In genomic region chr2:155613326-155613755, GRCm38 (mm10) we compare ENCODE assay signal across 8 mouse cellular contexts. TPM values are rescaled to one million over a fixed set of nuclear protein-coding genes. Genes with fewer than 3 reads are reported as not detected.
DNase-seq lines count a peak whose midpoint lies in the region; ATAC-seq and TF ChIP-seq lines count a peak whose summit lies in the region.

No protein-coding gene starts in this region.

- TF ChIP-seq POLR2A in cerebellum, adult 2 months (IDR thresholded peaks at IDR 0.05; ENCODE audit: borderline replicate concordance, insufficient read depth, low read length): peak; percentile 85

- ATAC-seq in forebrain, postnatal 0 days: peak; percentile 84
- ATAC-seq in intestine, embryonic 15.5 days: peak; percentile 98
- ATAC-seq in liver, postnatal 0 days: peak; percentile 99
- no peak for ATAC-seq in neural tube, embryonic 11.5 days (ENCODE audit: insufficient read depth, low FRiP score, low TSS enrichment)

- no peak for TF ChIP-seq CTCF in cerebellum, adult 2 months (IDR thresholded peaks at IDR 0.05; ENCODE audit: borderline replicate concordance, insufficient read depth, low read depth, low read length)
- no peak for TF ChIP-seq CTCF in forebrain, postnatal 0 days (IDR thresholded peaks at IDR 0.05; ENCODE audit: low read depth)
- 0 out of 2 replicates have a peak, but pooled peaks have one; percentile 14 for TF ChIP-seq CTCF in liver, postnatal 0 days (IDR thresholded peaks at IDR 0.05; ENCODE audit: low read depth)

- H3K4me1 ChIP-seq in cerebellum, adult 2 months (ENCODE audit: control insufficient read depth, insufficient read depth, low read length): peaks cover 4% of the 10 kb centered on the region; the same call in 1 of the 2 replicates
- no peaks in the 10 kb centered on the region for H3K4me1 ChIP-seq in forebrain, postnatal 0 days (ENCODE audit: insufficient read depth)
- peaks cover 8% of the 10 kb centered on the region for H3K4me1 ChIP-seq in intestine, embryonic 15.5 days (replicated peaks)
- peaks cover 6% of the 10 kb centered on the region for H3K4me1 ChIP-seq in liver, postnatal 0 days (ENCODE audit: insufficient read depth)
- H3K4me1 ChIP-seq in neural tube, embryonic 11.5 days (ENCODE audit: control insufficient read depth, insufficient read depth, low read length): no peaks in the 10 kb centered on the region

- H3K9me3 ChIP-seq in forebrain, postnatal 0 days (ENCODE audit: low read length): no peaks in the 10 kb centered on the region
- no peaks in the 10 kb centered on the region for H3K9me3 ChIP-seq in intestine, embryonic 15.5 days
- H3K9me3 ChIP-seq in liver, postnatal 0 days (ENCODE audit: low read length): no peaks in the 10 kb centered on the region
- H3K9me3 ChIP-seq in neural tube, embryonic 11.5 days (ENCODE audit: control insufficient read depth, low read length): no peaks in the 10 kb centered on the region

- no peaks in the 10 kb centered on the region for H3K27me3 ChIP-seq in cerebellum, adult 2 months (ENCODE audit: control insufficient read depth, insufficient read depth, low read length)
- no peaks in the 10 kb centered on the region for H3K27me3 ChIP-seq in forebrain, postnatal 0 days (ENCODE audit: insufficient read depth, low read length)
- no peaks in the 10 kb centered on the region for H3K27me3 ChIP-seq in intestine, embryonic 15.5 days (replicated peaks)
- H3K27me3 ChIP-seq in liver, postnatal 0 days (ENCODE audit: insufficient read depth, low read length): peaks cover 7% of the 10 kb centered on the region; the same call in 1 of the 2 replicates
- no peaks in the 10 kb centered on the region for H3K27me3 ChIP-seq in neural tube, embryonic 11.5 days (ENCODE audit: control insufficient read depth, insufficient read depth, low read length)

- H3K36me3 ChIP-seq in forebrain, postnatal 0 days (ENCODE audit: insufficient read depth): no peaks in the 10 kb centered on the region
- H3K36me3 ChIP-seq in intestine, embryonic 15.5 days: no peaks in the 10 kb centered on the region
- no peaks in the 10 kb centered on the region for H3K36me3 ChIP-seq in liver, postnatal 0 days (replicated peaks; ENCODE audit: insufficient read depth, low read length)
- H3K36me3 ChIP-seq in neural tube, embryonic 11.5 days (ENCODE audit: control insufficient read depth, insufficient read depth, low read length): no peaks in the 10 kb centered on the region

- H3K27ac ChIP-seq in cerebellum, adult 2 months (ENCODE audit: insufficient read depth, low read length): no peak overlapping the region; the same call in 1 of the 2 replicates
- H3K27ac ChIP-seq in forebrain, postnatal 0 days (ENCODE audit: low read depth, low read length): no peak overlapping the region
- H3K27ac ChIP-seq in intestine, embryonic 15.5 days: 0 out of 2 replicates have a peak overlapping the region, but pooled peaks have one; percentile 32
- no peak overlapping the region; the same call in 1 of the 2 replicates for H3K27ac ChIP-seq in liver, postnatal 0 days (ENCODE audit: low read depth)
- no peak overlapping the region for H3K27ac ChIP-seq in neural tube, embryonic 11.5 days (ENCODE audit: low read depth, low read length)

- WGBS in cerebellum, adult 2 months: 7% methylated on average over 20 of the region's 20 CpGs
- WGBS in forebrain, postnatal 0 days: 7% methylated on average over 20 of the region's 20 CpGs
- WGBS in intestine, embryonic 15.5 days: 3% methylated on average over 20 of the region's 20 CpGs
- WGBS in liver, postnatal 0 days (ENCODE audit: insufficient replicate concordance): 2% methylated on average over 20 of the region's 20 CpGs
- 6% methylated on average over 19 of the region's 20 CpGs for WGBS in neural tube, embryonic 11.5 days

- H3K9ac ChIP-seq in forebrain, postnatal 0 days: peak overlapping the region; percentile 26; the same call in 1 of the 2 replicates
- peak overlapping the region; percentile 18; the same call in 1 of the 2 replicates for H3K9ac ChIP-seq in intestine, embryonic 15.5 days
- peak overlapping the region; percentile 47 for H3K9ac ChIP-seq in liver, postnatal 0 days (replicated peaks)
- H3K9ac ChIP-seq in neural tube, embryonic 11.5 days (ENCODE audit: low read length): 0 out of 2 replicates have a peak overlapping the region, but pooled peaks have one; percentile 23

- peak; percentile 67 for DNase-seq in ovary, postnatal 36 days (ENCODE audit: low spot score)
- no peak for DNase-seq in ovary, postnatal 10 days (ENCODE audit: low spot score)
- DNase-seq in cerebellum, adult 2 months: peak; percentile 78 to 79
- no peak for DNase-seq in forebrain, postnatal 0 days
- DNase-seq in liver, postnatal 0 days: peak; percentile 92
- peak; percentile 66 for DNase-seq in neural tube, embryonic 11.5 days (ENCODE audit: low spot score)
- peak; percentile 57 to 72 for DNase-seq in urinary bladder, postnatal 36 days (ENCODE audit: low spot score in 2 of 2)

- H3K4me3 ChIP-seq in cerebellum, adult 2 months (replicated peaks; ENCODE audit: insufficient read depth, low read depth, low read length): peak overlapping the region; percentile 62
- peak overlapping the region; percentile 23 for H3K4me3 ChIP-seq in forebrain, postnatal 0 days (ENCODE audit: low read depth, low read length)
- peak overlapping the region; percentile 36 for H3K4me3 ChIP-seq in intestine, embryonic 15.5 days (replicated peaks)
- peak overlapping the region; percentile 43 for H3K4me3 ChIP-seq in liver, postnatal 0 days (ENCODE audit: low read depth, low read length)
- H3K4me3 ChIP-seq in neural tube, embryonic 11.5 days (ENCODE audit: low read depth, low read length): peak overlapping the region; percentile 12; the same call in 1 of the 2 replicates

- TF ChIP-seq EP300 in liver, postnatal 0 days (IDR thresholded peaks at IDR 0.05; ENCODE audit: low read depth): no peak

- H3K4me2 ChIP-seq in forebrain, postnatal 0 days (ENCODE audit: low read depth): peak overlapping the region; percentile 39
- H3K4me2 ChIP-seq in intestine, embryonic 15.5 days (replicated peaks): peak overlapping the region; percentile 65
- peak overlapping the region; percentile 67 for H3K4me2 ChIP-seq in liver, postnatal 0 days (ENCODE audit: low read depth, low read length)
- peak overlapping the region; percentile 39 for H3K4me2 ChIP-seq in neural tube, embryonic 11.5 days (ENCODE audit: low read depth)

RNA-seq across cellular contexts. Expression of gene Myh7b, which starts 2.3 kb away (rescaled TPM):
- 17.6 and 20.8 TPM in 2 replicates for polyA plus RNA-seq in cerebellum, adult 2 months (2012; rRNA removed)
- total RNA-seq in forebrain, postnatal 0 days (2014; rRNA removed): 0.29 and 1.0 TPM in 2 replicates
- 1.3 and 2.0 TPM in 2 replicates for polyA plus RNA-seq in forebrain, postnatal 0 days (2015; fragmentation: Nextera tagmentation; extraction: Ambion mirVana)
- 0.72 and 1.2 TPM in 2 replicates for polyA plus RNA-seq in intestine, embryonic 15.5 days (2015; fragmentation: Nextera tagmentation; extraction: Ambion mirVana)
- 0.15 and 0.38 TPM in 2 replicates for polyA plus RNA-seq in liver, postnatal 0 days (2015; fragmentation: Nextera tagmentation; extraction: Ambion mirVana)
- 1.5 and 1.8 TPM in 2 replicates for polyA plus RNA-seq in neural tube, embryonic 11.5 days (2014; fragmentation: Nextera tagmentation; extraction: Ambion mirVana)

RNA-seq across cellular contexts. Expression of gene Gss, which starts 20.7 kb away (rescaled TPM):
- polyA plus RNA-seq in cerebellum, adult 2 months (2012; rRNA removed): 25.7 and 26.5 TPM in 2 replicates
- total RNA-seq in forebrain, postnatal 0 days (2014; rRNA removed): 10.0 and 11.9 TPM in 2 replicates
- polyA plus RNA-seq in forebrain, postnatal 0 days (2015; fragmentation: Nextera tagmentation; extraction: Ambion mirVana): 10.1 and 11.9 TPM in 2 replicates
- 89.4 and 100 TPM in 2 replicates for polyA plus RNA-seq in intestine, embryonic 15.5 days (2015; fragmentation: Nextera tagmentation; extraction: Ambion mirVana)
- 48.9 and 49.3 TPM in 2 replicates for polyA plus RNA-seq in liver, postnatal 0 days (2015; fragmentation: Nextera tagmentation; extraction: Ambion mirVana)
- polyA plus RNA-seq in neural tube, embryonic 11.5 days (2014; fragmentation: Nextera tagmentation; extraction: Ambion mirVana): 15.5 and 15.7 TPM in 2 replicates

Comparison
In these comparisons a context has a peak if more than half of its experiments do, and no peak if none do; other contexts are left out.
1. DNase-seq: peak in ovary, postnatal 36 days (single experiment), cerebellum, adult 2 months (2 of 2), liver, postnatal 0 days (single experiment), neural tube, embryonic 11.5 days (single experiment) and urinary bladder, postnatal 36 days (2 of 2); none in ovary, postnatal 10 days (single experiment) and forebrain, postnatal 0 days (single experiment).
2. H3K4me3 ChIP-seq: peak in every context shown above with its lines; median percentile 62 in cerebellum, adult 2 months; 43 in liver, postnatal 0 days; 36 in intestine, embryonic 15.5 days; 23 in forebrain, postnatal 0 days; 12 in neural tube, embryonic 11.5 days.
3. Peak in every context shown above with its lines, with median percentiles within 50 percentile points of each other: H3K4me2 ChIP-seq and H3K9ac ChIP-seq.